Mouse (Mus musculus) gastrocnemius, postnatal 10 days (tissue): ENCODE measurements around the gene Abhd14b. TPM values are rescaled to one million over a fixed set of nuclear protein-coding genes. Genes with fewer than 3 reads are reported as not detected.

Experiments used
- DNase-seq: peaks from one replicate; pipeline ENCODE4 v3.0.0; 2021; ENCODE audit warnings: mixed read lengths
- total RNA-seq, 2 experiments: library from RNA; stranded (reverse); gene quantifications; 2 replicates each; pipeline ENCODE4 v1.2.3; 2021

The Abhd14b gene
- total RNA-seq, 2 experiments from 2014 or later, result 6.3 to 7.5 TPM

DNA sequence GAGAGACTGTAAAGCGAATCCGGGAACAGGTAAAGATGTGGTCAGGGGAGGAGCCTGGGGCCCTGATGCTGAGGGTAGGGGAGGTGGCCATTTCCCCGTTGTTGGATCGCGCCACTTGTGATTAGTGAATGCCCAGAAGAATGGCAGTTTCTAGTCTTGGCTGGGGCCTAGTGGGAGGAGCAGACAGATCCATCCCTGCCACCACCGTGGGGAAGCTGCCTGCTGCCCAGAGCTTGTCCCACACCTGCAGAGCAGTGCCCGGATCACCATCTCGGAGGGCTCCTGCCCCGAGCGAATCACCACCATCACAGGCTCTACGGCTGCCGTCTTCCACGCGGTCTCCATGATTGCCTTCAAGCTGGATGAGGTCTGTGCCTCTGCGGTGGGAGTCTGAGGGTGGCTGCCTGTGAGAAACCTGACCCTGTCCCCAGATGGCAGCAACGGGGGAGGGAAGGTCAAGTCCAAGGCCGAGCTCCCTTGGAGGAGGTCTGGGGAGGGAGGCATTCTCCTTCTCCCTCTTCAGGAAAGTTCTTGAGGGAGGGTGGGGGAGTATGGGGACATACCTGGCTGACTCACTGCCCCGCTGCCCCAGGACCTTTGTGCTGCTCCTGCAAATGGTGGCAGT lies 13.3 kb downstream of the Abhd14b start:
- DNase-seq, result no peak

- no peak for DNase-seq
Observed at GRCm38 (mm10) chr9:106461026-106461415, 13.8 kb downstream of the Abhd14b start.

- no peak for DNase-seq
Observed at GRCm38 (mm10) chr9:106461641-106462429, 14.6 kb downstream of the Abhd14b start.

GRCm38 (mm10) chr9:106462430-106462800 lies 15.2 kb downstream of the Abhd14b start:
- no peak for DNase-seq

DNA sequence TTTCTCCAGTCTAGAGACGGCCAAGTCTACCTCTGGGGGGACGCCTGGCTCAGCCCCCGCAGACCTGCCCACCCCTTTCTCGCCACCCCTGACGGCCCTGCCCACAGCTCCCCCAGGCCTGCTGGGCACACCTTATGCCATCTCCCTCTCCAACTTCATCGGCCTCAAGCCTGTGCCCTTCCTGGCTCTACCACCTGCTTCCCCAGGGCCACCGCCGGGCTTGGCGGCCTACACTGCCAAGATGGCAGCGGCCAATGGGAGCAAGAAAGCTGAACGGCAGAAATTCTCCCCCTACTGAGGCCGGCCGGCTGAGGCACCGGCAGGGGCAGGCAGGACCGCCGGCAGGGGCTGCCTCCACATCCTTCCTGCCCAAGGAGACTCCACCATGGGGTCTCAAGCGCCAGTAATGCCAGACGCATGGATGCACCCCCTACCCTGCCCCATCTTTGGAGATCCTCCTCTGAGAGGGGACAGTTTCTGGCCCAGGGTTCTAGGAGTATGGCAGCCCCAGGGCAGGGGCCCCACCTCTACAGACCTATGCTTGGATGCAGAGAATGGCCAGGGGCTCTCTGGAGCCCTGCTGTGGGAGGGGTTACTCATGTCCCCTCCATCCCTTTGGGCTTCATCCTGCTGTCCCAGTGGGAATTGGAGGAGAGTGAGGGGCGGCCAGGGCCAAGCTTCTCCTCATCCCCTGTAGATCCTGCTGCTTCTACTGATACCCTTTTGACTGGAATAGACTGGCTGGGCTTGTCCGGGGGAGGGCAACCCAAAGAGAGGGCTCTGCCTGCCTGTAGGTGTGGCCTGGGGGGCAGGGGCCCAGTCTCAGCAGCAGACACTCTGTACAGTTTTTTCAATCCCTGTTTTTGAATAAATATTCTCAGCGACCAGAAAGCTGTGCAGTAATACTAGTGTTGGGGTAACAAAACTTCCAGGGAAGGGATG lies 16.1 kb downstream of the Abhd14b start:
- no peak for DNase-seq

DNA sequence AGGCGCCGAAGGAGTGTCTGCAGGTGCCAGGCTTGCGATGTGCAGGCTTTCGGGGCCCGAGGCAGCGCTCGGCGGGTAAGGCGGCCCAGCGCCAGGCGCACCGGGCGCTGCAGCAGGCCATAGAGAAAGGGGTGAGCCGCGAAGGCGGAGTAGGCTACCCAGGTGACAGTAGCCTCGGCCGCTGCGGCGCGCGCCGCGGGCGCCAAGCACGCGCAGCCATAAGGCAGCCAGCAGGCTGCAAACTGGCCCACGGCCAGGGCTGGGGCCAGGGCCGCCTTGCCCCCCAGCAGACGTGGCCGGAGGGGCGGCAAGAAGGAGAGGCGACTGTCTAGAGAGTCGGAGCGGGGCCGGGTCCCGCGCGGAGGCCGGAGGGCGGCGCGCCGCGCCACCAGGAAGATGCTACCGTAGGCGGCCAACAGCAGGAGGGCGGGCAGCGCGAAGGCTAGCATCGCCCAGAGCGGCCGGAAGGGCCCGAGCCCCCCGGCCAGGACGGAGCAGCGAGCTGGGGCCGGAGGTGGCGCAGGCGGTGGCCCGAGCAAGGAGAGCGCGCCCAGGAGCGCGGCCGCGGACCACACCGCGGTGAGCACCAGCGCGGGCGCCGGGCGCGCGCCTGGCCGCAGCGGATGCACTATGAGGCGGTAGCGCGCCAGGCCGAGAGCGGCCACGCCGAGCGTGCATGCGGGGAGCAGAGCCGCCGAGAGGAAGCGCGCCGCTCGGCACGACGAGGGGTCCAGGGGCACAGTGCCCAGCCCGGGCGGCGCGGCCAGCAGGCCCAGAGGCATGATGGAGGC lies 17.7 kb downstream of the Abhd14b start:
- DNase-seq, result peak; percentile 75

- DNase-seq, result peak; percentile 72
Observed at GRCm38 (mm10) chr9:106465571-106466200, 18.4 kb downstream of the Abhd14b start, which contains the start of gene Gpr62. TSS of gene Gpr62 (minus strand) at chr9:106465938.

DNA sequence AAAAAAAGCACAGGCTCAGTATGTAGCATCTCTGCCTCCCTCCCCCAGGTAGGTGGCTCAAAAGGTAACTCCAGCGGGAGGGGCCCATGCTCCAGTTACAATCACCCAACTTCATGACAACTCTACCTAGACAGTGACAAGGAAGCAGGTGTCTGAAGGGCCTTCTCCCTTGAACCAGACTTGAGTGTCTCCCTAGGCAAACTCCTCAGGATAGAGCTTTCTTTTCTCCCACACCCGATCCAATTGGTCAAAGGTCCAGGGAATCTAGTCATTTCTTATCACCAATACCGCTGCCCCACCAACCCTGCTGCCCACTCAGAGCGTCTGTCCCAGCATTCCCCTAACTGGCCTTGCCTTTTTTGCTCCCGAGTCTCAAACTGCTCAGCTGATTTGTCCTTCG lies 19.5 kb downstream of the Abhd14b start:
- DNase-seq, result no peak

DNA sequence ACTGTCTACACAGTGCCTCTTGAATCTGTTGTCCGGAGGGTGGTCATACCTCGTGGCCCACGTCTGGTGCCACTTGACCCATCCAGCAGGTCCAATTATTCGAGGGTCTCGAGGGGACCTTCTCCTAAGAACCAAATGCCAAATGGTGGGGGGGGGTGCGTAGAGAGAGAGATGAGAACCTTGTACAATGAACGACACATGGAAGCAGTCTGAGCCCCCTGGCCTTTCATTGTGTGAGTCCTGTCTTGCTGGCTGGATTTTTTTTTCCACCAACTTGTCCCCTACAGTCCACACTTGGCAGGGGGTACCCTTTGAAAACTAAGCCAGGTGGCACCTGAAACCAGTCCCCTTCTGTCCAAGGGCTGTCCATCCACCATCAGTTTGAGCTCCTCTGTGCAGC lies 20.5 kb downstream of the Abhd14b start:
- no peak for DNase-seq

DNA sequence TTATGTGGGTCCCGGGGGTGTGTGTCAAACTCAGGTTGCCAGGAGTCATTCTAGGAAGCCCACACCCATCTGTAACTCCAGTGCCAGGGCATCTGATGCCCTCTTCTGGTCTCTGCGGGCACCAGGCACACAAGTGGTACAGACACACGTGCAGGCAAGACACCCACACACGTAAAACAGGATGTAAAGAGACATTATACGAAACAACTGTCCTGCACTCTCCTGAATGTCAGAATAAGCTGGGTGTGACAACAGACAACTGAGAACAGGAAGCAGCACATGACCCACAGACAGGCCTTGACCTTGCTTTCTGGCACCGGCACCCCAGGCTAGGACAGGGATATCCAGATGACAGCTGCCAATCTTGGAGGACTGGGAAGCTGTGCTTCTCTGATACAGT lies 22.1 kb downstream of the Abhd14b start:
- no peak for DNase-seq

DNA sequence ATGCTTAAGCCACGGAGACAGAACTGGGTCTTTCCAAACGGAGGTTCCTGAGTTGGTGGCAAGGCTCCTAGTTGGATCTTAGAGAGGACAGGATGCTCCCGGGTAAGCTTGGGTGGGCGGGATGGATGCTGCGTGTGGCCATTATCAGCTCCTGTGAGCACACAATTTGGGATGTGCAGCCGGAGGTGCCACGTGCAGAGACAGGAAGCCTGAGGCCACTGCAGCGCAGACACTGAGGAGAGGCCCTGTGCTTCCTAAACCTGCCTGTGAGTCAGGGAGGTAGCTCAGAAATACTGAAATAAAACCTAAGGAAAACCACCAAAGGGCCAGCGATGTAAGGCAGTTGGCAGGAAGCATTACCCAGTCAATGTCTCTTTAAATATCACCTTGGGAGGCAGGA lies 22.5 kb downstream of the Abhd14b start:
- DNase-seq, result no peak

- DNase-seq, result peak; percentile 3
Observed at GRCm38 (mm10) chr9:106470991-106471750, 23.9 kb downstream of the Abhd14b start.

GRCm38 (mm10) chr9:106471892-106472291 lies 24.6 kb downstream of the Abhd14b start:
- peak; percentile 55 for DNase-seq

DNA sequence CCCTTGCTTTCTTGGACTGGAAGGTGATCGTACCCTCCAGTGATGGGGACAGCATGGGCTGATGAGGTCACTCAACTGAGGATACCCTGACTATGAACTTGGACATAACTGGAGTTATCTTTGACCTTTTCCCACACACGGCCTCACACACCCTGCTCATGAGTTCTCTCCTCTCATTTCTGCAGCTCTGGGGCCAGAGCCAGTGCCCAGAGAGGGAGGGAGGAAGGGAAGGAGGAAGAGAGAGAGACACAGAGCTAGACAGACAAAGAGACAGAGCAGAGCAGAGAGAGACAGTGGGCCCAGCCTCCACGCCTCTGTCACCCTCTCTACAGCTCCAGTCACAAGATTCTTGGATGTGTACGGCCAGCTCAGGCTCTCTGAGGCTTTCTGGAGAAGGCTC lies 25.1 kb downstream of the Abhd14b start:
- DNase-seq, result peak; percentile 6

DNA sequence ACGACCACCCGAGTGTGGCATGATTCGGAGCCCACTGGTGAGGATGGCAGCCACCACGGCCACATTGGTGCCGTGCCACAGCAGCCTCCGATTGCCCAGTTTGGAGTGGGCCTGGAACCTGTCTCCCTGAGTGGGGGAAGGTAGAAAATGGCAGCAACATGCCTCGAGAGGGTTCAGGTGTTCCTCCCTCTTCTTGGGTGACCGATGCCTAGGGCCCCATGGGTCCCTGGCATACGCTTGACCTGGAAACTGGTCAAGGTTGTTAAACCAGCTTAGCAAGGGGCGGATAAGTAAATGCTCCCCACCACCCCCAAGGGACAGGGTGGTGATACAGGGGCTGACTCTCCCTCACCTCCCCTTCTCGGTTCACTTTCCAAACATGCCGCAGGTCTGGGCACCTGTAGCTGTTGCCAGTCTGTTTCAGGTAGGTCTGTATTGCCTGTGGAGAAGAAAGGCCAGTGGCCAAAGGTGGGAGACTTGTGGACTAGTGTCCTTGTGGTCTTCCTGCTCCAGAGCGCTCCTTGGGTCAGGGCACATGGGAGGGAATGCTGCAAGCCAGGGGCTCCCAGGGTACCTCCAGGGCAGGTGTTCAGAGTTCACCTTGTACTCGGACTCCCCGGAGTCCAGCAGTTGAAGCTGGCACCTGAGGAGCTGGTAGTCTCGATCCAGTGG lies 26.0 kb downstream of the Abhd14b start:
- peak; percentile 5 for DNase-seq

GRCm38 (mm10) chr9:106473753-106474105 lies 26.5 kb downstream of the Abhd14b start:
- DNase-seq, result peak; percentile 24

DNA sequence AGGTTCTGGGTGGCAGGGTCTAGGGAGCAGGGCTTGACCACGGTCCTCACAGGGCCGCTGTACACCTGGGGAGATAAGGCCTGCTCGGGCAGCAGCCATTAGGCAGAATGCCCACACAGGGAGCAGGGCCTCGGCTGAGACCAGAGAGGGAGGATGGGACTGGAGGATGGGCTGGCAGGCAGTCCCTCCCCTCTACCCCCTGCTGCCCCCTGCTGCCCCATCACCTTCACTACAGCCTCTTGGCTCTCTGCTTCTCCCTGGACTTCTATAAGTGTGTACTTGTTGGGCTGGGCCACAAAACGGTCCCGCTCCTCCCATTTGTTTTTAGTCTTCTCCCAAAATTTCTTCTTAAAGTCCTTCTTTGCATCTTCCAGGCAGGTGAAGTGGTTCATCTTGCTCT lies 27.2 kb downstream of the Abhd14b start:
- DNase-seq, result peak; percentile 76

- peak; percentile 48 for DNase-seq
Observed at GRCm38 (mm10) chr9:106475046-106475445, 27.8 kb downstream of the Abhd14b start.

DNA sequence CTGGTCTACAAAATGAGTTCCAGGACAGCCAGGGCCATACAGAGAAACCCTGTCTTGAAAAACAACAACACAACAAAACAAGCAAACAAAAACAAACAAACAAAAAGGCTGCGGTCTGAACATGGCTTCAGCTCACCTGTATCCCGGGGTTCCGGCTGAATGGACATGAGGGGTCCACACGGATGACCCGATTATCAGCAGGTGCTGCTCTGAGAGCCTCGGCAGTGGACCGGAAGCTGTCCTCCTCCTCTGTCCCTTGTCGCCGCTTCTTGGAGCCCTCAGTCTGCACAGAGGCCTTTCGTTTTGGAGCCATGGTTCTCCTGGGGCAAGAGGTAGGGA lies 28.4 kb downstream of the Abhd14b start, which contains the start of gene Rrp9:
Gene Rrp9 (plus strand): TSS at position 301 of the 339 bp plus-strand sequence.
- DNase-seq, result peak; percentile 20
